Mouse (Mus musculus) cerebellum, adult 2 months (tissue): ENCODE measurements around the gene Tsc2.

Source experiments
- CTCF ChIP-seq: fragments of 200-500 bp; IDR thresholded peaks from 2 replicates; pipeline ENCODE4 v1.5.1; 2011; ENCODE audit warnings: low read depth, mild to moderate bottlenecking, control low read depth, low read length, moderate library complexity, borderline replicate concordance; ENCODE audit not compliant: insufficient read depth
- POLR2A ChIP-seq: fragments of 200-500 bp; IDR thresholded peaks from 2 replicates; pipeline ENCODE4 v1.6.1; 2011; ENCODE audit warnings: low read length, control low read depth, borderline replicate concordance; ENCODE audit not compliant: insufficient read depth

GRCm38 (mm10) chr17:24573811-24574210 is 58.6 kb downstream of the Tsc2 start:
- TF ChIP-seq CTCF = no peak
- no peak for TF ChIP-seq POLR2A
